19 mouse cellular contexts compared by ENCODE assay signal in genomic region chr14:32105663-32106062, GRCm38 (mm10). TPM values are rescaled to one million over a fixed set of nuclear protein-coding genes. Genes with fewer than 3 reads are reported as not detected.
DNase-seq lines count a peak whose midpoint lies in the region; ATAC-seq and TF ChIP-seq lines count a peak whose summit lies in the region.
"Had no signal": no experiment of that assay in that cellular context is flagged by ENCODE, and none has a peak within 500 bp of the region (broad histone marks: within the 10 kb centered on the region; RNA-seq: fewer than 3 reads in every experiment).

No protein-coding gene starts in this region.

- no peak overlapping the region for H3K9ac ChIP-seq in lung, embryonic 16.5 days (ENCODE audit: low read length)
- H3K9ac ChIP-seq in lung, postnatal 0 days (replicated peaks; ENCODE audit: low read depth), result no peak overlapping the region
- no peak overlapping the region for H3K9ac ChIP-seq in hindbrain, embryonic 14.5 days
- H3K9ac ChIP-seq: liver, postnatal 0 days; midbrain, embryonic 12.5 days; neural tube, embryonic 15.5 days had no signal

- ATAC-seq in lung, embryonic 16.5 days (ENCODE audit: low read depth), result peak; percentile 17; the same call in 1 of the 2 replicates
- no peak for ATAC-seq in lung, postnatal 0 days
- no peak for ATAC-seq in hindbrain, embryonic 14.5 days (ENCODE audit: low FRiP score)
- ATAC-seq: forebrain, embryonic 16.5 days; liver, postnatal 0 days had no signal

- H3K4me3 ChIP-seq in lung, embryonic 16.5 days (ENCODE audit: low read length), result no peak overlapping the region
- H3K4me3 ChIP-seq in lung, postnatal 0 days (ENCODE audit: low read depth, low read length), result no peak overlapping the region
- H3K4me3 ChIP-seq in kidney, adult 2 months (ENCODE audit: insufficient read depth, low read depth, low read length), result no peak overlapping the region
- no peak overlapping the region for H3K4me3 ChIP-seq in hindbrain, embryonic 14.5 days (replicated peaks; ENCODE audit: low read length)
- H3K4me3 ChIP-seq: midbrain, embryonic 12.5 days; neural tube, embryonic 15.5 days had no signal

- no peaks in the 10 kb centered on the region for H3K36me3 ChIP-seq in lung, embryonic 16.5 days (ENCODE audit: control insufficient read depth, insufficient read depth, low read length)
- H3K36me3 ChIP-seq in lung, postnatal 0 days (ENCODE audit: insufficient read depth, low read length), result no peaks in the 10 kb centered on the region
- H3K36me3 ChIP-seq in kidney, adult 2 months (ENCODE audit: control insufficient read depth, insufficient read depth, low read length), result peaks cover 2% of the 10 kb centered on the region
- peaks cover 29% of the 10 kb centered on the region for H3K36me3 ChIP-seq in hindbrain, embryonic 14.5 days (replicated peaks; ENCODE audit: control insufficient read depth, insufficient read depth)

- TF ChIP-seq POLR2A in kidney, adult 2 months (IDR thresholded peaks at IDR 0.05; ENCODE audit: low read depth, low read length), result no peak

- no peaks in the 10 kb centered on the region for H3K27me3 ChIP-seq in lung, embryonic 16.5 days (ENCODE audit: control insufficient read depth, insufficient read depth, low read depth, low read length)
- no peaks in the 10 kb centered on the region for H3K27me3 ChIP-seq in lung, postnatal 0 days (replicated peaks; ENCODE audit: insufficient read depth, low read length)
- H3K27me3 ChIP-seq in kidney, adult 2 months (replicated peaks; ENCODE audit: control insufficient read depth, insufficient read depth, low read length), result no peaks in the 10 kb centered on the region
- no peaks in the 10 kb centered on the region for H3K27me3 ChIP-seq in hindbrain, embryonic 14.5 days (ENCODE audit: control insufficient read depth, insufficient read depth, low read length)
- H3K27me3 ChIP-seq: midbrain, embryonic 12.5 days; neural tube, embryonic 15.5 days had no signal

- no peak for TF ChIP-seq CTCF in lung, postnatal 0 days (IDR thresholded peaks at IDR 0.05)
- TF ChIP-seq CTCF in kidney, adult 2 months (conservative IDR thresholded peaks at IDR 0.05; ENCODE audit: insufficient read depth, insufficient read length, low read depth, low read length), result no peak

- H3K4me2 ChIP-seq in lung, embryonic 16.5 days (ENCODE audit: low read depth, low read length), result no peak overlapping the region
- no peak overlapping the region for H3K4me2 ChIP-seq in lung, postnatal 0 days (replicated peaks; ENCODE audit: low read depth, low read length)
- H3K4me2 ChIP-seq in hindbrain, embryonic 14.5 days (replicated peaks), result no peak overlapping the region
- H3K4me2 ChIP-seq: midbrain, embryonic 12.5 days; neural tube, embryonic 15.5 days had no signal

- no peak overlapping the region for H3K27ac ChIP-seq in lung, embryonic 16.5 days (ENCODE audit: low read length)
- H3K27ac ChIP-seq in lung, postnatal 0 days (ENCODE audit: low read length), result no peak overlapping the region
- H3K27ac ChIP-seq in kidney, adult 2 months (ENCODE audit: insufficient read depth, low read depth, low read length), result peak overlapping the region; percentile 4
- H3K27ac ChIP-seq in hindbrain, embryonic 14.5 days, result no peak overlapping the region
- H3K27ac ChIP-seq: macrophage; midbrain, embryonic 12.5 days; neural tube, embryonic 15.5 days had no signal

- DNase-seq in cerebellum, postnatal 10 days, result peak; percentile 10 to 20
- no peak for DNase-seq in cerebellum, adult 11-12 months
- DNase-seq in lung, postnatal 0 days (ENCODE audit: low spot score), result no peak
- DNase-seq in kidney, adult 2 months, result peak; percentile 43
- no peak for DNase-seq in natural killer cell, adult 2 months (ENCODE audit: low spot score in 2 of 2)
- DNase-seq in hindbrain, embryonic 14.5 days (ENCODE audit: low spot score), result no peak
- DNase-seq: embryo, embryonic 11 days; liver; liver, postnatal 0 days; thymus, postnatal 25 days had no signal

- 34% methylated on average over 7 of the region's 7 CpGs for WGBS in lung, embryonic 16.5 days
- 36% methylated on average over 7 of the region's 7 CpGs for WGBS in lung, postnatal 0 days
- 45% methylated on average over 7 of the region's 7 CpGs for WGBS in kidney, adult 2 months
- 68% methylated on average over 7 of the region's 7 CpGs for WGBS in hindbrain, embryonic 14.5 days

- H3K9me3 ChIP-seq in lung, embryonic 16.5 days (ENCODE audit: control insufficient read depth, low read length), result no peaks in the 10 kb centered on the region
- H3K9me3 ChIP-seq in lung, postnatal 0 days (ENCODE audit: low read length), result no peaks in the 10 kb centered on the region
- no peaks in the 10 kb centered on the region for H3K9me3 ChIP-seq in hindbrain, embryonic 14.5 days (ENCODE audit: control insufficient read depth, low read length)
- H3K9me3 ChIP-seq: midbrain, embryonic 12.5 days; neural tube, embryonic 15.5 days had no signal

- no peak for TF ChIP-seq EP300 in lung, postnatal 0 days (IDR thresholded peaks at IDR 0.05)

- no peaks in the 10 kb centered on the region for H3K4me1 ChIP-seq in lung, embryonic 16.5 days (replicated peaks; ENCODE audit: control insufficient read depth, insufficient read depth, low read length)
- H3K4me1 ChIP-seq in lung, postnatal 0 days (ENCODE audit: insufficient read depth, low read depth, low read length), result no peaks in the 10 kb centered on the region
- H3K4me1 ChIP-seq in kidney, adult 2 months (ENCODE audit: control insufficient read depth, insufficient read depth, low read length), result no peaks in the 10 kb centered on the region
- no peaks in the 10 kb centered on the region for H3K4me1 ChIP-seq in hindbrain, embryonic 14.5 days (replicated peaks; ENCODE audit: control insufficient read depth, insufficient read depth, low read length)
- H3K4me1 ChIP-seq: midbrain, embryonic 12.5 days; neural tube, embryonic 15.5 days had no signal

RNA-seq across cellular contexts. Expression of gene Dph3, which starts 20.1 kb away (rescaled TPM):
- 76.6 and 77.1 TPM in 2 replicates for polyA plus RNA-seq in lung, embryonic 16.5 days (2015; fragmentation: Nextera tagmentation; extraction: Ambion mirVana)
- polyA plus RNA-seq in lung, postnatal 0 days (2015; fragmentation: Nextera tagmentation; extraction: Ambion mirVana), result 70.5 and 81.6 TPM in 2 replicates
- polyA plus RNA-seq in kidney, adult 2 months (2012; rRNA removed), result 31.2 and 43.1 TPM in 2 replicates
- 71.3 and 74.9 TPM in 2 replicates for polyA plus RNA-seq in hindbrain, embryonic 14.5 days (2014; fragmentation: Nextera tagmentation; extraction: Ambion mirVana)

RNA-seq across cellular contexts. Expression of gene Oxnad1, which starts 20.5 kb away (rescaled TPM):
- 15.8 and 18.6 TPM in 2 replicates for polyA plus RNA-seq in lung, embryonic 16.5 days (2015; fragmentation: Nextera tagmentation; extraction: Ambion mirVana)
- polyA plus RNA-seq in lung, postnatal 0 days (2015; fragmentation: Nextera tagmentation; extraction: Ambion mirVana), result 9.1 and 12.1 TPM in 2 replicates
- polyA plus RNA-seq in kidney, adult 2 months (2012; rRNA removed), result 49.0 and 60.2 TPM in 2 replicates
- polyA plus RNA-seq in hindbrain, embryonic 14.5 days (2014; fragmentation: Nextera tagmentation; extraction: Ambion mirVana), result 17.4 and 18.3 TPM in 2 replicates

RNA-seq across cellular contexts. Expression of gene Msmb, which starts 36.2 kb away (rescaled TPM):
- not detected in 2 replicates for polyA plus RNA-seq in lung, embryonic 16.5 days (2015; fragmentation: Nextera tagmentation; extraction: Ambion mirVana)
- polyA plus RNA-seq in lung, postnatal 0 days (2015; fragmentation: Nextera tagmentation; extraction: Ambion mirVana), result not detected in 2 replicates
- polyA plus RNA-seq in kidney, adult 2 months (2012; rRNA removed), result not detected in 2 replicates
- not detected in 2 replicates for polyA plus RNA-seq in hindbrain, embryonic 14.5 days (2014; fragmentation: Nextera tagmentation; extraction: Ambion mirVana)
- polyA plus RNA-seq: forebrain, embryonic 16.5 days; gonadal fat pad, adult 2 months; heart, embryonic 14.5 days; large intestine, adult 2 months; macrophage; midbrain, embryonic 12.5 days; neural tube, embryonic 15.5 days; testis, adult 2 months had no signal

RNA-seq across cellular contexts. Expression of gene Ncoa4, which starts 54.0 kb away (rescaled TPM):
- polyA plus RNA-seq in lung, embryonic 16.5 days (2015; fragmentation: Nextera tagmentation; extraction: Ambion mirVana), result 106 and 108 TPM in 2 replicates
- polyA plus RNA-seq in lung, postnatal 0 days (2015; fragmentation: Nextera tagmentation; extraction: Ambion mirVana), result 73.5 and 76.5 TPM in 2 replicates
- 56.0 and 57.2 TPM in 2 replicates for polyA plus RNA-seq in kidney, adult 2 months (2012; rRNA removed)
- 124 and 146 TPM in 2 replicates for polyA plus RNA-seq in hindbrain, embryonic 14.5 days (2014; fragmentation: Nextera tagmentation; extraction: Ambion mirVana)

Comparison
In these comparisons a context has a peak if more than half of its experiments do, and no peak if none do; other contexts are left out.
1. DNase-seq: peak in cerebellum, postnatal 10 days (2 of 2) and kidney, adult 2 months (single experiment); none in cerebellum, adult 11-12 months (single experiment), lung, postnatal 0 days (single experiment), natural killer cell, adult 2 months (0 of 2) and hindbrain, embryonic 14.5 days (single experiment).